Mouse (Mus musculus): ENCODE results near the gene Wdr62.

The Wdr62 gene

GRCm38 (mm10) chr7:30306083-30306779 is 26.0 kb upstream of the Wdr62 start:
- no peak for DNase-seq (ENCODE audit: low spot score)

- DNase-seq (ENCODE audit: low spot score): no peak
Observed at GRCm38 (mm10) chr7:30300914-30301313, 20.7 kb upstream of the Wdr62 start.

- no peak for DNase-seq (ENCODE audit: low spot score)
Observed at GRCm38 (mm10) chr7:30297266-30297665, 17.0 kb upstream of the Wdr62 start.

- DNase-seq (ENCODE audit: low spot score): no peak
Observed at GRCm38 (mm10) chr7:30296816-30297215, 16.6 kb upstream of the Wdr62 start.

- no peak for DNase-seq (ENCODE audit: low spot score)
Observed at GRCm38 (mm10) chr7:30295103-30295502, 14.9 kb upstream of the Wdr62 start.

- DNase-seq (ENCODE audit: low spot score): no peak
Observed at GRCm38 (mm10) chr7:30294296-30294695, 14.1 kb upstream of the Wdr62 start.

GRCm38 (mm10) chr7:30293795-30294194 is 13.6 kb upstream of the Wdr62 start:
- no peak for DNase-seq (ENCODE audit: low spot score)

GRCm38 (mm10) chr7:30291215-30292131 is 11.3 kb upstream of the Wdr62 start, which contains the start of gene Clip3:
Clip3 (plus strand) TSS chr7:30291728.
- peak; percentile 79 for DNase-seq (ENCODE audit: low spot score)

GRCm38 (mm10) chr7:30289714-30290399 is 9.6 kb upstream of the Wdr62 start:
- no peak for DNase-seq (ENCODE audit: low spot score)

- DNase-seq (ENCODE audit: low spot score): no peak
Observed at GRCm38 (mm10) chr7:30289071-30289713, 9.0 kb upstream of the Wdr62 start.

- no peak for DNase-seq (ENCODE audit: low spot score)
Observed at GRCm38 (mm10) chr7:30288046-30288445, 7.8 kb upstream of the Wdr62 start.

- DNase-seq (ENCODE audit: low spot score): no peak
Observed at GRCm38 (mm10) chr7:30286701-30287410, 6.6 kb upstream of the Wdr62 start.

GRCm38 (mm10) chr7:30282740-30283139 is 2.5 kb upstream of the Wdr62 start:
- no peak for DNase-seq (ENCODE audit: low spot score)

GRCm38 (mm10) chr7:30281522-30281921 is 1.3 kb upstream of the Wdr62 start:
- no peak for DNase-seq (ENCODE audit: low spot score)

- peak; percentile 79 for DNase-seq (ENCODE audit: low spot score)
Observed at GRCm38 (mm10) chr7:30280670-30281138, 485 bp upstream of the Wdr62 start.

GRCm38 (mm10) chr7:30279536-30279935 is 683 bp downstream of the Wdr62 start:
- no peak for DNase-seq (ENCODE audit: low spot score)

- no peak for DNase-seq (ENCODE audit: low spot score)
Observed at GRCm38 (mm10) chr7:30278911-30279310, 1.3 kb downstream of the Wdr62 start.

- DNase-seq (ENCODE audit: low spot score): no peak
Observed at GRCm38 (mm10) chr7:30274383-30274782, 5.8 kb downstream of the Wdr62 start.

GRCm38 (mm10) chr7:30269641-30270040 is 10.6 kb downstream of the Wdr62 start:
- no peak for DNase-seq (ENCODE audit: low spot score)

- no peak for DNase-seq (ENCODE audit: low spot score)
Observed at GRCm38 (mm10) chr7:30266780-30267179, 13.4 kb downstream of the Wdr62 start.

- no peak for DNase-seq (ENCODE audit: low spot score)
Observed at GRCm38 (mm10) chr7:30265935-30266334, 14.3 kb downstream of the Wdr62 start.
